15 mouse cellular contexts compared by ENCODE assay signal in genomic region chr1:192207956-192208355, GRCm38 (mm10). TPM values are rescaled to one million over a fixed set of nuclear protein-coding genes. Genes with fewer than 3 reads are reported as not detected.
"Had no signal": no experiment of that assay in that cellular context is flagged by ENCODE, and none has a peak within 500 bp of the region (broad histone marks: within the 10 kb centered on the region; RNA-seq: fewer than 3 reads in every experiment).

No protein-coding gene starts in this region.

- H3K9me3 ChIP-seq: liver, embryonic 15.5 days; megakaryocyte, embryonic 14.5 days; midbrain, embryonic 15.5 days; neural tube, embryonic 12.5 days had no signal

- ATAC-seq: midbrain, embryonic 15.5 days had no signal

- H3K9ac ChIP-seq: liver, embryonic 15.5 days; lung, embryonic 14.5 days; midbrain, embryonic 15.5 days; neural tube, embryonic 12.5 days had no signal

- H3K4me2 ChIP-seq: liver, embryonic 11.5 days; liver, embryonic 15.5 days; lung, embryonic 14.5 days; midbrain, embryonic 11.5 days; midbrain, embryonic 15.5 days; neural tube, embryonic 12.5 days had no signal

- H3K4me3 ChIP-seq: liver, embryonic 15.5 days; megakaryocyte, embryonic 14.5 days; midbrain, embryonic 15.5 days; neural tube, embryonic 12.5 days had no signal

- H3K27me3 ChIP-seq: liver, embryonic 15.5 days; midbrain, embryonic 15.5 days; neural tube, embryonic 12.5 days had no signal

- DNase-seq: kidney, adult 18-20 months; kidney, postnatal 36 days; left cerebral cortex, postnatal 4 days; lung, embryonic 14.5 days; lung, postnatal 14 days; right cerebral cortex, postnatal 25 days; thymus, adult 18-20 months; thymus, postnatal 14 days had no signal

- H3K27ac ChIP-seq: liver, embryonic 15.5 days; macrophage; midbrain, embryonic 15.5 days; neural tube, embryonic 12.5 days had no signal

- H3K4me1 ChIP-seq: liver, embryonic 15.5 days; megakaryocyte, embryonic 14.5 days; midbrain, embryonic 15.5 days; neural tube, embryonic 12.5 days had no signal

- H3K36me3 ChIP-seq: liver, embryonic 15.5 days; midbrain, embryonic 15.5 days; neural tube, embryonic 12.5 days had no signal

RNA-seq across cellular contexts. Expression of gene Kcnh1, which starts 17.4 kb away (rescaled TPM):
- polyA plus RNA-seq: liver, embryonic 15.5 days; macrophage had no signal
